Mouse (Mus musculus): ENCODE results near the gene Rpl38.
A peak's percentile ranks its signal among the peaks of the same experiment; 100 is the strongest.

Gene Rpl38

DNA sequence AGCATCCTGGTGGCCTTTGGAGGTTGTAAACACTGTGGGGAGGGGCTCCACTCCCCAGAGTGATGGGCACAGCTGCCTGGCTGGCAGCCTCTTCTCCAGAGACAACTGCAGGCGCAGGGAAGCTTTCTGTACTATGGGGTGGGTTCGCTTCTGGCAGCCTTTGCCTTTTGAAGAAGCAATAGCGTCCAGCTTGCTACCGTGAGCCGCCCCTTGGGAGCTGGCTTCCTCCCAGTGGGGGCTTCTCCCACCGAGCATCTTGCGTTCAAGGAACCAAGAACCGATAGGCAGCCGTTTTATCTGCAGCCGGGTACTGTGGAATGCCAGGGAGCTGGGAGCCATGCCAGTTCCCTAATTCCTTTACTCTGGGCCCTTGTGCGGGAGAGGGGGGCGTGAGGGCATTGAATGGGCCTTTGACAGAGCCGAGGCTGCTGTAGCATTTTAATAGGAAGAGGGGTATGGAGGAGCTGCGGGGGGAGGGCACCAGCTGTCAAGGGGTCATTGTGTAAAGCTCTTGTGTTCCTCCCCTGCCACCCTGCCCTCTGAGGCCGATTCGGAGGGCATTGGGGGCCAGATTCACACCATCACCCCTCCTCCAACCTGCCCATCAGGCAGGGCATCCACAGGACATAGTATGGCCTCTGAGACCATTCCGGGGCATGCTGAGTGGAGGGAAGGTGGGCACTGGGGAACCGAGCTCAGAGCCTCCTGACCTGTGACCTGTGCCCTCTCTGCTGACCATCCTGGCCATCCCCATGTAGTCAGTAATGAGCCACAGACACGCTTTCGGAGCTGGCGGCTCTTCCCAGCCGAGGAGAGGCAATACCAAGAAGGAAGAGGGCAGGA is 36.0 kb downstream of the Rpl38 start:
- ATAC-seq (ENCODE audit: low TSS enrichment) = peak; percentile 62

DNA sequence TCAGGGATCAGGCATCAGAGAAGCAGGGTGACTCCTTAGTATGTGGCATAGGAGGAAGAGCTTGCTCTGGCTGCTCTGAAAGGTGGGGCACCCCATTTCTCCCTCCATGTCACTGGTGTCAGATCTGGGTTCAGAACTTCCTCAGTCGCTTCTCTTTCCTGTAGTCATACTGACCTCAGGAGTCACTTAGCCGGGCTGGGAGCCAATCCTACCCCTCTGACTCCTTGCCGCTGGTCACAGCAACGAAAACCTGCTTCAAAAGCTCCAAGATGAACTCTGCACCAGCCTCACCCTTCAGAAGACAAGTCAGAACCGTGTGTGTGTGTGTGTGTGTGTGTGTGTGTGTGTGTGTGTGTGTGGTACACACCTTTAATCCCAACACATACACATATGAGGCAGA is 38.0 kb downstream of the Rpl38 start:
- ATAC-seq (ENCODE audit: low TSS enrichment) = no peak

DNA sequence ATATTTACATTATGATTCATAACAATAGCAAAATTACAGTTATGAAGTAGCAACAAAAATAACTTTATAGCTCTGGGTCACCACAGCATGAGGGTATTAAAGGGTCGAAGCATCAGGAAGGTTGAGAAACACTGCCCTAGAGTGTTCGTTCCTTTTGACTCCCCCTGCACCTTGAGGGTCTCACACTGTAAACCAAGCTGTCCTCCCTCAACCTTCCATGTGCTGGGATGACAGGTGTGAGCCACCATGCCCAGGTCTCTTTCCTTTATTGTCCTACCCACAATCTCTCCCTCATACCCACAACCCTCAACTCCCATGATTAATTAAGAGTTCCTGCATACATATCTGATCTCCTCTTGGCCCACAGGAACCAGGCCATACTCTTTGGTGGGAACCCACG is 43.1 kb downstream of the Rpl38 start:
- ATAC-seq (ENCODE audit: low TSS enrichment) = no peak

DNA sequence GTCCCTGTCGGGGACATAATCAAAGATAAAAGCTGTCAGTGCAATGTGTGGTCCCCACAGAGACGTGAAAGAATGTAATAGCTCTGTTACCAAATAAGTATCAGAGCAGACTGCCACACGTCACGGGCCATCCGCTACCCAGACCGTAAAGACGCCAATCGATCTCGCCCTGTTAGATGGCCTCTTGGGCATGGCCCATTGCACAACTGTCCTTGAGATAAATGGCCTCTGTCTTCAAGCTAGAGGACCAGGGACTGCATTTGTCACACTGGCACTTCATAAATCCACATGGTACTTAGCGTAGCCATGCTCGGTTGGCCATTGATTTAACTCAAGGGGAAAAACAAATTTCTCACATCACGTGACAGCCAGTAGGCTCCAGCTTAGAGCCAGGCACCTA is 43.5 kb downstream of the Rpl38 start:
- ATAC-seq (ENCODE audit: low TSS enrichment) = no peak

DNA sequence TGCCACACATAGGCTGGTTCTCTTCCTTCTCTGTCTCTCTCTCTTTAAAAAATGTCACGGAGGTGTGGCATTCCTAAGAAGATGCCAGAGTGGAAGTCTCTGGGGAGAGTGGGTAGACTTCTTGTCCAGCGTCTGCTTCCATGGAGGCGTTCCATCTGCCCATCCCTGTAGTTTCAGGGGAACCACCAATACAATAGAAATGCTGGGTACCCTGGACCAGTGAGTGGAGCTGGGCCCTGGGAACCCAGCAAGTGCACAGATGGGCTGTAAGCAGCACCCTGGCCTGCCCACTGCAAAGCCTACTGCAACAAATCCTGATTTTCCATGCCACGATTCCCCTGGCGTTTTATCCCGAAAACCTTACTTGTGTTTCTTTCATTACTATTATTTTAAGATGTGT is 46.2 kb downstream of the Rpl38 start:
- ATAC-seq (ENCODE audit: low TSS enrichment) = peak; percentile 96

DNA sequence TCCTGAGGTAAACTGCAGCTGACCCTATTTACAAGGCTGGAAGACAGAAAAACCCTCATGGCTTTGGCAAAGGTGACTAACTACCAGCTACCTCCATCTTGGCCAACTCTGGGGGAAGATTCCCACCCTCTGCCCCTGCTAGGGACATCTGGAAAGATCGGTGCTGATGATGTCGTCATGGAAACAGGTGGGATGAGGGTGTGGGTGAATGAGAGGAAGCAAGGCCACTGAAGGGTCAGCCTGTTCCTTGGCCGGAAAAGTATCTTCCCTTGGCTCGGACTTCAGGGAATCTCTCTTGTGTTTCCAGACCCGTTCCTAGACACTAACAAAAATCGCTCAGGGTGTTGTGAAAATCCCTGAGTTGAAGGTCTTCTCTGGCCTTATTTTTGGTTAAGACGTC is 47.2 kb downstream of the Rpl38 start:
- ATAC-seq (ENCODE audit: low TSS enrichment) = no peak

DNA sequence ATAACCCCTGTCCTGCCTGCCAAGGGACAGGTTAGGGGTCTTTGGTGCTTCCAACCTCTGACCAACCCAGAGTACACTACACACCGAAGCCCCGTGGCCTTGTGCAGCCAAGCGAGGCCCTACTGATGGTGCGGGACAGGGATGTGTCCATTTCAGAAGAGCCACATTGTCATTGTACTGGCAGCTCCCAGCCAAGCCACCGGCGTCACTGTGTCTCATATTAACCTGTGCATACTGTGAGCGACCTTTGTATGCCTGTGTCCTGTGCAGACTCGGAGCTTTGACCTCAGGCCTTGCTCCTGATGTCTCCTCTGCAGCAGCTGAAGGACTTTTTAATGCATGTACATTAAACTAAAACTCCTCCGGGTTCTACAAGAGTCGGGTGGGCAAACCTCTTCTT is 52.2 kb downstream of the Rpl38 start:
- no peak for ATAC-seq (ENCODE audit: low TSS enrichment)
